In the genomic region with DNA sequence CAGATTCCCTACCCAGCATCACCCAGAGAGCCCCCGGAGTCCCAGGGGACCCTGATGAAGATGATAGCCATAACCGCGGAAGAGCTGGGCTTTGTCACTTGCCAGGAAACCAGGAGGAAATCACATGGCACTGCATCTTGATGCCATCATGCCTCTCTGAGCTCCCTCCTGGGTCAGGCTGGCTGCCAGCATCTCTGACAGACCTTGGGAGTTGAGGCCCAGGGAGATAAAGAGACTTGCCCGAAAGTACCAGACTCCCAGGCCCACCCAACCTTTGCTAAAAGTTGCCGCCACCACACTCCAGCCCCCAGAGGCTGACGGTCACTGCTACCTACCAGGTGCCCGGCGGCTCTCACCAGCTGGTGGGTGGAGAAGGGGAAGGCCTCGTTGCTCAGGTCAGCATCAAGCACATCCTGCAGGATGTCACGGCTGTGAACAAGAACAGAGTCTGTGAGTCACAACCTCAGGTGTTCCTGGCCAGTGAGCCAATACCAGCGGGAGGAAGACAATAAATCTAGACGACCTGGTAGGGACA, we compare ENCODE assay signal across 16 mouse cellular contexts. TPM values are rescaled to one million over a fixed set of nuclear protein-coding genes. Genes with fewer than 3 reads are reported as not detected.
A peak's percentile ranks its signal among the peaks of the same experiment; 100 is the strongest.
DNase-seq lines count a peak whose midpoint lies in the region; ATAC-seq lines count a peak whose summit lies in the region.
"Had no signal": no experiment of that assay in that cellular context is flagged by ENCODE, and none has a peak within 500 bp of the region (broad histone marks: within the 10 kb centered on the region; RNA-seq: fewer than 3 reads in every experiment).

No protein-coding gene starts in this region.

- ATAC-seq in hindbrain, embryonic 16.5 days: no peak
- ATAC-seq: forebrain, postnatal 0 days; intestine, embryonic 15.5 days had no signal

- H3K4me1 ChIP-seq in hindbrain, embryonic 10.5 days (replicated peaks): peaks cover 20% of the 10 kb centered on the region
- no peaks in the 10 kb centered on the region; the same call in 1 of the 2 replicates for H3K4me1 ChIP-seq in hindbrain, embryonic 16.5 days (ENCODE audit: control insufficient read depth, insufficient read depth, low read depth, low read length)

- H3K9me3 ChIP-seq in hindbrain, embryonic 10.5 days: no peaks in the 10 kb centered on the region
- no peaks in the 10 kb centered on the region for H3K9me3 ChIP-seq in hindbrain, embryonic 16.5 days (ENCODE audit: control insufficient read depth, low read length)
- H3K9me3 ChIP-seq: intestine, embryonic 15.5 days; liver, embryonic 15.5 days had no signal

- H3K4me2 ChIP-seq in hindbrain, embryonic 16.5 days (ENCODE audit: low read length): no peak overlapping the region
- H3K4me2 ChIP-seq: intestine, embryonic 15.5 days; liver, embryonic 15.5 days had no signal

- H3K27me3 ChIP-seq in hindbrain, embryonic 10.5 days (ENCODE audit: insufficient read depth, poor library complexity, severe bottlenecking): peaks cover 6% of the 10 kb centered on the region; the same call in 1 of the 2 replicates
- H3K27me3 ChIP-seq in hindbrain, embryonic 16.5 days (replicated peaks; ENCODE audit: control insufficient read depth, insufficient read depth, low read length): no peaks in the 10 kb centered on the region
- H3K27me3 ChIP-seq: intestine, embryonic 15.5 days; liver, embryonic 15.5 days had no signal

- WGBS in hindbrain, embryonic 10.5 days: 91% methylated on average over 12 of the region's 12 CpGs
- WGBS in hindbrain, embryonic 16.5 days: 81% methylated on average over 12 of the region's 12 CpGs

- H3K36me3 ChIP-seq in hindbrain, embryonic 10.5 days: no peaks in the 10 kb centered on the region
- H3K36me3 ChIP-seq in hindbrain, embryonic 16.5 days (ENCODE audit: control insufficient read depth, insufficient read depth, low read length): no peaks in the 10 kb centered on the region
- H3K36me3 ChIP-seq: intestine, embryonic 15.5 days; liver, embryonic 15.5 days had no signal

- H3K4me3 ChIP-seq in hindbrain, embryonic 10.5 days: no peak overlapping the region
- no peak overlapping the region for H3K4me3 ChIP-seq in hindbrain, embryonic 16.5 days (ENCODE audit: low read length)
- H3K4me3 ChIP-seq: intestine, embryonic 15.5 days; liver, embryonic 15.5 days had no signal

- H3K27ac ChIP-seq in hindbrain, embryonic 10.5 days: 0 out of 2 replicates have a peak overlapping the region, but pooled peaks have one; percentile 1
- H3K27ac ChIP-seq in hindbrain, embryonic 16.5 days (ENCODE audit: low read depth, low read length): no peak overlapping the region
- H3K27ac ChIP-seq: intestine, embryonic 15.5 days; liver, embryonic 15.5 days had no signal

- no peak overlapping the region for H3K9ac ChIP-seq in hindbrain, embryonic 16.5 days (ENCODE audit: low read depth, low read length)
- H3K9ac ChIP-seq: forebrain, postnatal 0 days; intestine, embryonic 15.5 days; liver, embryonic 15.5 days had no signal

- peak; percentile 35 for DNase-seq in adrenal gland, adult 2 months
- no peak for DNase-seq in adrenal gland, postnatal 4 days (ENCODE audit: low spot score in 2 of 2)
- DNase-seq in hindbrain, embryonic 10.5 days (ENCODE audit: low spot score): no peak
- DNase-seq in adrenal gland, postnatal 10 days: peak; percentile 49
- DNase-seq in cerebellum, postnatal 25 days: peak; percentile 70 to 78
- DNase-seq in urinary bladder, postnatal 14 days (ENCODE audit: low spot score): no peak
- DNase-seq in right cerebral cortex, adult 2 months (ENCODE audit: low spot score in 2 of 2): no peak
- DNase-seq: forebrain, postnatal 0 days; gastrocnemius, postnatal 36 days had no signal

RNA-seq across cellular contexts. Expression of a gene that starts 37.4 kb away (rescaled TPM):
- total RNA-seq in adrenal gland, adult 2 months (2021): 1 to 10 TPM; 8.3 to 9.9 TPM
- 16.8 and 21.3 TPM in 2 replicates for polyA plus RNA-seq in adrenal gland, adult 2 months (2012; rRNA removed)
- total RNA-seq in adrenal gland, postnatal 4 days (2021): 10 to 100 TPM; 33.3 to 44.3 TPM
- 1.9 and 3.9 TPM in 2 replicates for polyA plus RNA-seq in hindbrain, embryonic 10.5 days (2016; fragmentation: Nextera tagmentation; extraction: Ambion mirVana)
- polyA plus RNA-seq in hindbrain, embryonic 16.5 days (2015; fragmentation: Nextera tagmentation; extraction: Ambion mirVana): 9.1 and 10.2 TPM in 2 replicates
- total RNA-seq in adrenal gland, postnatal 10 days (2021): 10 to 100 TPM; 46.6 to 79.0 TPM
- total RNA-seq: megakaryocyte-erythroid progenitor cell, adult 5-6 weeks had no signal

RNA-seq across cellular contexts. Expression of a gene that starts 45.7 kb away (rescaled TPM):
- total RNA-seq in adrenal gland, adult 2 months (2021): 100 to 1,000 TPM; 348 to 637 TPM
- 306 and 321 TPM in 2 replicates for polyA plus RNA-seq in adrenal gland, adult 2 months (2012; rRNA removed)
- total RNA-seq in adrenal gland, postnatal 4 days (2021): 100 to 1,000 TPM; 515 to 549 TPM
- 4.3 and 4.9 TPM in 2 replicates for polyA plus RNA-seq in hindbrain, embryonic 10.5 days (2016; fragmentation: Nextera tagmentation; extraction: Ambion mirVana)
- 4.9 and 5.8 TPM in 2 replicates for polyA plus RNA-seq in hindbrain, embryonic 16.5 days (2015; fragmentation: Nextera tagmentation; extraction: Ambion mirVana)
- total RNA-seq in adrenal gland, postnatal 10 days (2021): 100 to 1,000 TPM; 330 to 339 TPM
- total RNA-seq: common myeloid progenitor, adult 5-6 weeks; ES-E14; gastrocnemius, postnatal 36 days; megakaryocyte-erythroid progenitor cell, adult 5-6 weeks had no signal
- polyA plus RNA-seq: activated CD4-positive, CD25-positive, alpha-beta regulatory T cell, adult 4 months had no signal

Comparison
In these comparisons a context has a peak if more than half of its experiments do, and no peak if none do; other contexts are left out.
1. DNase-seq: peak in adrenal gland, adult 2 months (single experiment), adrenal gland, postnatal 10 days (single experiment) and cerebellum, postnatal 25 days (2 of 2); none in adrenal gland, postnatal 4 days (0 of 2), hindbrain, embryonic 10.5 days (single experiment), urinary bladder, postnatal 14 days (single experiment) and right cerebral cortex, adult 2 months (0 of 2).